Mouse (Mus musculus) right cerebral cortex, postnatal 25 days (tissue): ENCODE data around the gene Baz2b.
"Not testable (repeated sequence)": the region's sequence is repeated elsewhere in the genome, so short reads cannot be mapped to it uniquely, and the experiment has no call there.

Source experiments
- DNase-seq: peaks from one replicate; pipeline ENCODE4 v3.0.0; 2022

Gene Baz2b

GRCm38 (mm10) chr2:60086197-60086903 is 123.3 kb downstream of the Baz2b start:
- DNase-seq: no peak

GRCm38 (mm10) chr2:60084823-60085222 is 124.8 kb downstream of the Baz2b start:
- no peak for DNase-seq

- DNase-seq: no peak
Measured at GRCm38 (mm10) chr2:60082984-60083636, 126.5 kb downstream of the Baz2b start.

- DNase-seq: no peak
Measured at GRCm38 (mm10) chr2:60082225-60082624, 127.4 kb downstream of the Baz2b start.

- DNase-seq: no peak
Measured at GRCm38 (mm10) chr2:60080831-60081230, 128.8 kb downstream of the Baz2b start.

- DNase-seq: no peak
Measured at GRCm38 (mm10) chr2:60077631-60078030, 132.0 kb downstream of the Baz2b start.

- DNase-seq: no peak
Measured at GRCm38 (mm10) chr2:60076800-60077199, 132.8 kb downstream of the Baz2b start.

GRCm38 (mm10) chr2:60076025-60076424 is 133.6 kb downstream of the Baz2b start:
- DNase-seq: no peak

GRCm38 (mm10) chr2:60073798-60074197 is 135.8 kb downstream of the Baz2b start:
- DNase-seq: not testable (repeated sequence)

GRCm38 (mm10) chr2:60071813-60072212 is 137.8 kb downstream of the Baz2b start:
- DNase-seq: no peak

GRCm38 (mm10) chr2:60070938-60071337 is 138.7 kb downstream of the Baz2b start:
- DNase-seq: no peak

GRCm38 (mm10) chr2:60068468-60068867 is 141.2 kb downstream of the Baz2b start:
- DNase-seq: no peak

GRCm38 (mm10) chr2:60065415-60065814 is 144.2 kb downstream of the Baz2b start:
- DNase-seq: no peak

- DNase-seq: no peak
Measured at GRCm38 (mm10) chr2:60060185-60060775, 149.4 kb downstream of the Baz2b start.

- no peak for DNase-seq
Measured at GRCm38 (mm10) chr2:60059300-60059699, 150.3 kb downstream of the Baz2b start.

- DNase-seq: no peak
Measured at GRCm38 (mm10) chr2:60056043-60056442, 153.6 kb downstream of the Baz2b start.

GRCm38 (mm10) chr2:60054808-60055535 is 154.7 kb downstream of the Baz2b start:
- no peak for DNase-seq

GRCm38 (mm10) chr2:60053222-60054010 is 156.2 kb downstream of the Baz2b start:
- DNase-seq: no peak

GRCm38 (mm10) chr2:60050667-60051460 is 158.8 kb downstream of the Baz2b start:
- no peak for DNase-seq

GRCm38 (mm10) chr2:60049889-60050288 is 159.8 kb downstream of the Baz2b start:
- no peak for DNase-seq

GRCm38 (mm10) chr2:60049351-60049750 is 160.3 kb downstream of the Baz2b start:
- DNase-seq: no peak

- DNase-seq: no peak
Measured at GRCm38 (mm10) chr2:60045995-60046394, 163.6 kb downstream of the Baz2b start.
